Mouse (Mus musculus): ENCODE data around the gene Oca2.

Gene Oca2

GRCm38 (mm10) chr7:56239543-56239942 is at the start of gene Oca2:
Oca2 (plus strand) TSS chr7:56239760.
- in situ Hi-C loops (cut with MboI, MseI) = no loop called here

GRCm38 (mm10) chr7:56191041-56191440 is 48.5 kb upstream of the Oca2 start:
- in situ Hi-C loops (cut with MboI, MseI) = no loop called here

- in situ Hi-C loops (cut with MboI, MseI) = no loop called here
Measured at GRCm38 (mm10) chr7:56191661-56192060, 47.9 kb upstream of the Oca2 start.

GRCm38 (mm10) chr7:56201483-56202218 is 37.9 kb upstream of the Oca2 start:
- in situ Hi-C loops (cut with MboI, MseI) = no loop called here

GRCm38 (mm10) chr7:56202843-56203242 is 36.7 kb upstream of the Oca2 start:
- in situ Hi-C loops (cut with MboI, MseI) = no loop called here

GRCm38 (mm10) chr7:56203286-56203685 is 36.3 kb upstream of the Oca2 start:
- in situ Hi-C loops (cut with MboI, MseI) = no loop called here

GRCm38 (mm10) chr7:56204877-56205276 is 34.7 kb upstream of the Oca2 start:
- in situ Hi-C loops (cut with MboI, MseI) = no loop called here

GRCm38 (mm10) chr7:56220811-56221210 is 18.7 kb upstream of the Oca2 start:
- in situ Hi-C loops (cut with MboI, MseI) = no loop called here

- in situ Hi-C loops (cut with MboI, MseI) = no loop called here
Measured at GRCm38 (mm10) chr7:56235794-56236423, 3.7 kb upstream of the Oca2 start.

- in situ Hi-C loops (cut with MboI, MseI) = no loop called here
Measured at GRCm38 (mm10) chr7:56236617-56237016, 2.9 kb upstream of the Oca2 start.

- in situ Hi-C loops (cut with MboI, MseI) = no loop called here
Measured at GRCm38 (mm10) chr7:56254568-56254967, 15.0 kb downstream of the Oca2 start.

GRCm38 (mm10) chr7:56257875-56258441 is 18.4 kb downstream of the Oca2 start:
- in situ Hi-C loops (cut with MboI, MseI) = no loop called here

GRCm38 (mm10) chr7:56277506-56277905 is 37.9 kb downstream of the Oca2 start:
- in situ Hi-C loops (cut with MboI, MseI) = no loop called here

GRCm38 (mm10) chr7:56291468-56292115 is 52.0 kb downstream of the Oca2 start:
- in situ Hi-C loops (cut with MboI, MseI) = no loop called here

- in situ Hi-C loops (cut with MboI, MseI) = no loop called here
Measured at GRCm38 (mm10) chr7:56304408-56304807, 64.8 kb downstream of the Oca2 start.

GRCm38 (mm10) chr7:56314358-56314757 is 74.8 kb downstream of the Oca2 start:
- in situ Hi-C loops (cut with MboI, MseI) = no loop called here

- in situ Hi-C loops (cut with MboI, MseI) = no loop called here
Measured at GRCm38 (mm10) chr7:56315630-56316529, 76.3 kb downstream of the Oca2 start.

- in situ Hi-C loops (cut with MboI, MseI) = no loop called here
Measured at GRCm38 (mm10) chr7:56327738-56328137, 88.2 kb downstream of the Oca2 start.

GRCm38 (mm10) chr7:56348528-56348927 is 109.0 kb downstream of the Oca2 start:
- in situ Hi-C loops (cut with MboI, MseI) = no loop called here

- in situ Hi-C loops (cut with MboI, MseI) = no loop called here
Measured at GRCm38 (mm10) chr7:56356658-56357342, 117.2 kb downstream of the Oca2 start.

Data from T-helper 1 cell (primary cell).